Comparison of ENCODE assay signal across 8 mouse cellular contexts in genomic region chr19:8722907-8723573, GRCm38 (mm10). TPM values are rescaled to one million over a fixed set of nuclear protein-coding genes. Genes with fewer than 3 reads are reported as not detected.
DNase-seq lines count a peak whose midpoint lies in the region; ATAC-seq and TF ChIP-seq lines count a peak whose summit lies in the region.

Gene Slc3a2, minus strand, starts transcription at chr19:8723369.

- no peak for TF ChIP-seq EP300 in MEL (IDR thresholded peaks at IDR 0.05; ENCODE audit: low read depth in 1 of 2, low read length in 2 of 2)

- ATAC-seq in forebrain, postnatal 0 days, result peak; percentile 98
- peak; percentile 96 for ATAC-seq in lung, embryonic 15.5 days (ENCODE audit: borderline replicate concordance, extremely low read depth, low FRiP score, low TSS enrichment)

- peaks cover 36% of the 10 kb centered on the region for H3K79me2 ChIP-seq in MEL (ENCODE audit: control insufficient read depth, insufficient read depth, low read length, poor library complexity)

- DNase-seq in MEL (ENCODE audit: low read depth, low spot score), result peak; percentile 99
- DNase-seq in cerebellum, adult 2 months, result peak; percentile 97 to 99
- peak; percentile 99 for DNase-seq in forebrain, postnatal 0 days
- peak; percentile 96 for DNase-seq in heart, postnatal 4 days
- peak; percentile 97 for DNase-seq in layer of hippocampus, adult 8-10 months (ENCODE audit: low spot score in 2 of 2)
- DNase-seq in ovary, adult 18-20 months (ENCODE audit: low spot score), result peak; percentile 96
- peak; percentile 99 for DNase-seq in thymus, postnatal 0 days (ENCODE audit: low spot score)

- H3K4me2 ChIP-seq in forebrain, postnatal 0 days (ENCODE audit: low read depth), result peak within 1 kb of the TSS; percentile 57
- H3K4me2 ChIP-seq in lung, embryonic 15.5 days, result peak within 1 kb of the TSS; percentile 67

- no peak for TF ChIP-seq RAD21 in MEL (IDR thresholded peaks at IDR 0.05; ENCODE audit: low read depth, low read length)

- peak within 1 kb of the TSS; percentile 97 for H3K9ac ChIP-seq in MEL (ENCODE audit: control insufficient read depth, low read depth, low read length, poor library complexity, severe bottlenecking)
- H3K9ac ChIP-seq in forebrain, postnatal 0 days, result peak within 1 kb of the TSS; percentile 84
- H3K9ac ChIP-seq in lung, embryonic 15.5 days, result peak within 1 kb of the TSS; percentile 91

- peaks cover 12 to 22% of the 10 kb centered on the region in 2 experiments for H3K36me3 ChIP-seq in MEL (ENCODE audit: control insufficient read depth in 1 of 2, insufficient read depth in 2 of 2, low read length in 2 of 2)
- H3K36me3 ChIP-seq in forebrain, postnatal 0 days (ENCODE audit: insufficient read depth), result peaks cover 23% of the 10 kb centered on the region
- peaks cover 28% of the 10 kb centered on the region for H3K36me3 ChIP-seq in lung, embryonic 15.5 days

- H3K27me3 ChIP-seq in MEL (ENCODE audit: control insufficient read depth in 1 of 2, insufficient read depth in 2 of 2, low read length in 2 of 2), result no peaks in the 10 kb centered on the region
- H3K27me3 ChIP-seq in cerebellum, adult 2 months (ENCODE audit: control insufficient read depth, insufficient read depth, low read length), result no peaks in the 10 kb centered on the region
- H3K27me3 ChIP-seq in forebrain, postnatal 0 days (ENCODE audit: insufficient read depth, low read length), result no peaks in the 10 kb centered on the region
- no peaks in the 10 kb centered on the region for H3K27me3 ChIP-seq in lung, embryonic 15.5 days

- H3K4me1 ChIP-seq in MEL (ENCODE audit: control insufficient read depth in 1 of 2, insufficient read depth in 2 of 2, low read length in 2 of 2), result peaks cover 0 to 7% of the 10 kb centered on the region in 2 experiments; a peak in 1 of 4 replicates
- peaks cover 10% of the 10 kb centered on the region for H3K4me1 ChIP-seq in cerebellum, adult 2 months (ENCODE audit: control insufficient read depth, insufficient read depth, low read length)
- H3K4me1 ChIP-seq in forebrain, postnatal 0 days (ENCODE audit: insufficient read depth), result peaks cover 12% of the 10 kb centered on the region
- H3K4me1 ChIP-seq in lung, embryonic 15.5 days, result peaks cover 32% of the 10 kb centered on the region

- no peak for TF ChIP-seq CTCF in MEL (IDR thresholded peaks at IDR 0.05 in 2 of 3, conservative IDR thresholded peaks at IDR 0.05 in 1 of 3; ENCODE audit: control insufficient read depth in 1 of 3, insufficient read depth in 1 of 3, low read depth in 2 of 3, low read length in 3 of 3, poor library complexity in 1 of 3, severe bottlenecking in 1 of 3)
- TF ChIP-seq CTCF in cerebellum, adult 2 months (IDR thresholded peaks at IDR 0.05; ENCODE audit: borderline replicate concordance, insufficient read depth, low read depth, low read length), result peak; percentile 14; the same call in 1 of the 2 replicates
- TF ChIP-seq CTCF in forebrain, postnatal 0 days (IDR thresholded peaks at IDR 0.05; ENCODE audit: low read depth), result no peak; the same call in 1 of the 2 replicates

- H3K4me3 ChIP-seq in MEL (ENCODE audit: control insufficient read depth in 1 of 2, insufficient read depth in 1 of 2, low read depth in 2 of 2, low read length in 2 of 2), result peak within 1 kb of the TSS; percentile 59 to 95
- H3K4me3 ChIP-seq in cerebellum, adult 2 months (replicated peaks; ENCODE audit: insufficient read depth, low read depth, low read length), result peak within 1 kb of the TSS; percentile 99
- peak within 1 kb of the TSS; percentile 85 for H3K4me3 ChIP-seq in forebrain, postnatal 0 days (ENCODE audit: low read depth, low read length)
- peak within 1 kb of the TSS; percentile 70 for H3K4me3 ChIP-seq in lung, embryonic 15.5 days

- H3K9me3 ChIP-seq in MEL (replicated peaks; ENCODE audit: insufficient read depth, low read length), result no peaks in the 10 kb centered on the region
- no peaks in the 10 kb centered on the region for H3K9me3 ChIP-seq in forebrain, postnatal 0 days (ENCODE audit: low read length)
- no peaks in the 10 kb centered on the region for H3K9me3 ChIP-seq in lung, embryonic 15.5 days

- under 1% methylated on average over 50 of the region's 50 CpGs for WGBS in cerebellum, adult 2 months
- WGBS in forebrain, postnatal 0 days, result 2% methylated on average over 50 of the region's 50 CpGs
- under 1% methylated on average over 50 of the region's 50 CpGs for WGBS in lung, embryonic 15.5 days

- peak within 1 kb of the TSS; percentile 97 for H3K27ac ChIP-seq in MEL (ENCODE audit: control insufficient read depth, low read depth, low read length)
- H3K27ac ChIP-seq in cerebellum, adult 2 months (ENCODE audit: insufficient read depth, low read length), result peak within 1 kb of the TSS; percentile 99
- H3K27ac ChIP-seq in forebrain, postnatal 0 days (ENCODE audit: low read depth, low read length), result peak within 1 kb of the TSS; percentile 99
- H3K27ac ChIP-seq in lung, embryonic 15.5 days, result peak within 1 kb of the TSS; percentile 96

- TF ChIP-seq POLR2A in MEL (IDR thresholded peaks at IDR 0.05; ENCODE audit: control insufficient read depth in 1 of 2, insufficient read depth in 1 of 2, low read depth in 1 of 2, low read length in 2 of 2, poor library complexity in 1 of 2), result peak; percentile 88 to 99
- TF ChIP-seq POLR2A in cerebellum, adult 2 months (IDR thresholded peaks at IDR 0.05; ENCODE audit: borderline replicate concordance, insufficient read depth, low read length), result peak; percentile 91

TF ChIP-seq in MEL, 35 proteins besides CTCF, POLR2A, EP300 and RAD21 (continues in another document):
- TF ChIP-seq MEF2A (IDR thresholded peaks at IDR 0.05; ENCODE audit: extremely low read depth, insufficient replicate concordance, low read depth, low read length, poor library complexity, severe bottlenecking), result no peak
- TF ChIP-seq ZMIZ1 (IDR thresholded peaks at IDR 0.05; ENCODE audit: low read depth, low read length), result peak; percentile 99
- TF ChIP-seq TCF12 (IDR thresholded peaks at IDR 0.05; ENCODE audit: low read depth, low read length), result peak; percentile 85
- peak; percentile 97 for TF ChIP-seq MAX (IDR thresholded peaks at IDR 0.05; ENCODE audit: low read length)
- peak; percentile 99 for TF ChIP-seq NELFE (IDR thresholded peaks at IDR 0.05; ENCODE audit: low read depth, low read length)
- TF ChIP-seq MXI1 (IDR thresholded peaks at IDR 0.05; ENCODE audit: low read depth, low read length), result peak; percentile 75
- TF ChIP-seq BHLHE40 (IDR thresholded peaks at IDR 0.05; ENCODE audit: borderline replicate concordance, low read depth, low read length), result no peak
- TF ChIP-seq RCOR1 (IDR thresholded peaks at IDR 0.05; ENCODE audit: low read depth, low read length), result no peak
- no peak for TF ChIP-seq USF2 (IDR thresholded peaks at IDR 0.05; ENCODE audit: borderline replicate concordance in 1 of 2, insufficient read depth in 1 of 2, low read depth in 1 of 2, low read length in 2 of 2)
- TF ChIP-seq CHD1 (IDR thresholded peaks at IDR 0.05; ENCODE audit: low read depth, low read length), result no peak
- peak; percentile 92 for TF ChIP-seq HCFC1 (IDR thresholded peaks at IDR 0.05; ENCODE audit: low read depth, low read length)
- peak; percentile 99 for TF ChIP-seq POLR2AphosphoS2 (IDR thresholded peaks at IDR 0.05; ENCODE audit: low read length)
- TF ChIP-seq TBP (IDR thresholded peaks at IDR 0.05; ENCODE audit: low read depth, low read length), result peak; percentile 99
- no peak for TF ChIP-seq GABPA (IDR thresholded peaks at IDR 0.05; ENCODE audit: low read depth, low read length)
- TF ChIP-seq USF1 (IDR thresholded peaks at IDR 0.05; ENCODE audit: low read depth, low read length), result no peak
- no peak for TF ChIP-seq ETS1 (IDR thresholded peaks at IDR 0.05; ENCODE audit: low read depth, low read length)
- TF ChIP-seq CHD2 (IDR thresholded peaks at IDR 0.05; ENCODE audit: low read length), result no peak
- no peak for TF ChIP-seq JUND (IDR thresholded peaks at IDR 0.05; ENCODE audit: low read depth, low read length)
- no peak for TF ChIP-seq MYB (IDR thresholded peaks at IDR 0.05; ENCODE audit: low read depth, low read length)
- TF ChIP-seq KAT2A (conservative IDR thresholded peaks at IDR 0.05; ENCODE audit: low read depth, low read length), result peak; percentile 93
- no peak; the same call in 1 of the 2 replicates for TF ChIP-seq TAL1 (IDR thresholded peaks at IDR 0.05; ENCODE audit: low read length)
- peak; percentile 84 for TF ChIP-seq SIN3A (IDR thresholded peaks at IDR 0.05; ENCODE audit: low read length)
- TF ChIP-seq E2F4 (IDR thresholded peaks at IDR 0.05; ENCODE audit: borderline replicate concordance, low read depth, low read length), result peak; percentile 98
- no peak for TF ChIP-seq ZNF384 (IDR thresholded peaks at IDR 0.05; ENCODE audit: low read depth, low read length)
- TF ChIP-seq SMC3 (IDR thresholded peaks at IDR 0.05; ENCODE audit: low read depth, low read length), result no peak
- TF ChIP-seq MYC (IDR thresholded peaks at IDR 0.05; ENCODE audit: low read depth, low read length), result peak; percentile 100
- peak; percentile 93 for TF ChIP-seq NRF1 (IDR thresholded peaks at IDR 0.05; ENCODE audit: insufficient read depth, low read depth, low read length, poor library complexity, severe bottlenecking)
- TF ChIP-seq POLR2AphosphoS5 (IDR thresholded peaks at IDR 0.05; ENCODE audit: borderline replicate concordance, low read depth, low read length), result peak; percentile 97; the same call in 1 of the 2 replicates
- TF ChIP-seq MAFK (IDR thresholded peaks at IDR 0.05; ENCODE audit: borderline replicate concordance, low read depth, low read length), result no peak
- no peak for TF ChIP-seq UBTF (IDR thresholded peaks at IDR 0.05; ENCODE audit: borderline replicate concordance, insufficient read depth, low read depth, low read length)
- no peak for TF ChIP-seq MAZ (IDR thresholded peaks at IDR 0.05; ENCODE audit: low read depth, low read length)
- no peak for TF ChIP-seq ZC3H11A (IDR thresholded peaks at IDR 0.05; ENCODE audit: low read depth, low read length)
- no peak for TF ChIP-seq ZKSCAN1 (IDR thresholded peaks at IDR 0.05; ENCODE audit: low read depth, low read length)

RNA-seq across cellular contexts. Expression of gene Slc3a2, which starts in this region (rescaled TPM):
- total RNA-seq in MEL (2012; rRNA removed), result 164 and 253 TPM in 2 replicates
- 100 to 1,000 TPM; 428 to 670 TPM for polyA plus RNA-seq in MEL (2012; ENCODE audit: insufficient read depth in 1 of 2, insufficient read length in 2 of 2, low read depth in 1 of 2, low replicate concordance in 2 of 2, missing spikeins in 1 of 2)
- polyA plus RNA-seq in cerebellum, adult 2 months (2012; rRNA removed), result 214 and 221 TPM in 2 replicates
- total RNA-seq in forebrain, postnatal 0 days (2014; rRNA removed), result 107 and 116 TPM in 2 replicates
- 247 and 256 TPM in 2 replicates for polyA plus RNA-seq in forebrain, postnatal 0 days (2015; fragmentation: Nextera tagmentation; extraction: Ambion mirVana)
- 10 to 100 TPM; 62.4 to 66.3 TPM for total RNA-seq in heart, postnatal 4 days (2021)
- 100 to 1,000 TPM; 157 to 169 (median 162) TPM for total RNA-seq in layer of hippocampus, adult 8-10 months (2022)
- 87.1 and 89.7 TPM in 2 replicates for polyA plus RNA-seq in lung, embryonic 15.5 days (2015; fragmentation: Nextera tagmentation; extraction: Ambion mirVana)
- polyA plus RNA-seq in thymus, postnatal 0 days (2015; fragmentation: Nextera tagmentation; extraction: Ambion mirVana), result 122 and 131 TPM in 2 replicates

Comparison
In these comparisons a context has a peak if more than half of its experiments do, and no peak if none do; other contexts are left out.
1. Peak in every context shown above with its lines: DNase-seq, ATAC-seq, H3K4me3 ChIP-seq and H3K27ac ChIP-seq.